Mouse (Mus musculus): ENCODE results near the gene Gpd1l.

DNA sequence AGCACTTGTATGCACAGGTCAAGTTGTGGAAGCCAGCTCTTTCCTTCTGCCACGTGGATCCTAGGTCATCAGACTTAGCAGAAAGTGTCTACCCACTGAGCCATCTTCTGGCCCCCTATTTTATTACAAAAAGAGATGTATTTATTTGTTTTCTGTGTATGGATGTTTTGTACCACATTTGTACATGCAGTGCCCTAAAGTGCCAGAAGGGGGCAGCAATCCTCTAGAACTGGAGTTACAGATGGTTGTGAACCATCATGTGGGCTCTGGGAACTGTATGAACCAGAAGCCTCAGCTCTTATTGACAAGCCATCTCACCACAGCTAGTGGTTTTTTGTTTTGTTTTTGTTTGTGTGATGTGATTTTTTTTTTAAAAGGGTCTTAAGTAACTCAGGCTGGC lies 19.1 kb upstream of the Gpd1l start:
- TF ChIP-seq CTCF (IDR thresholded peaks at IDR 0.05; ENCODE audit: low read depth) = no peak
- TF ChIP-seq EP300 (IDR thresholded peaks at IDR 0.05; ENCODE audit: low read depth) = no peak
